11 mouse cellular contexts compared by ENCODE assay signal in genomic region chr16:91084307-91085238, GRCm38 (mm10). TPM values are rescaled to one million over a fixed set of nuclear protein-coding genes. Genes with fewer than 3 reads are reported as not detected.
DNase-seq lines count a peak whose midpoint lies in the region; ATAC-seq lines count a peak whose summit lies in the region.
"Had no signal": no experiment of that assay in that cellular context is flagged by ENCODE, and none has a peak within 500 bp of the region (broad histone marks: within the 10 kb centered on the region; RNA-seq: fewer than 3 reads in every experiment).

No protein-coding gene starts in this region.

- no peak for ATAC-seq in embryonic facial prominence, embryonic 13.5 days (ENCODE audit: insufficient number of reproducible peaks, insufficient read depth, low FRiP score, low TSS enrichment, low read depth)
- ATAC-seq in embryonic facial prominence, embryonic 14.5 days (ENCODE audit: low read depth): no peak
- ATAC-seq: Patski had no signal

- H3K27me3 ChIP-seq in embryonic facial prominence, embryonic 13.5 days: peaks cover 25% of the 10 kb centered on the region
- peaks cover 17% of the 10 kb centered on the region; the same call in 1 of the 2 replicates for H3K27me3 ChIP-seq in embryonic facial prominence, embryonic 10.5 days (replicated peaks; ENCODE audit: low read depth, poor library complexity, severe bottlenecking)
- H3K27me3 ChIP-seq in embryonic facial prominence, embryonic 14.5 days (replicated peaks; ENCODE audit: control insufficient read depth, insufficient read depth, low read length): no peaks in the 10 kb centered on the region

- 61% methylated on average over 21 of the region's 21 CpGs for WGBS in embryonic facial prominence, embryonic 13.5 days
- WGBS in embryonic facial prominence, embryonic 10.5 days: 88% methylated on average over 21 of the region's 21 CpGs
- 68% methylated on average over 21 of the region's 21 CpGs for WGBS in embryonic facial prominence, embryonic 14.5 days

- peak overlapping the region; percentile 37 for H3K4me2 ChIP-seq in embryonic facial prominence, embryonic 13.5 days
- peak overlapping the region; percentile 27 for H3K4me2 ChIP-seq in embryonic facial prominence, embryonic 14.5 days (ENCODE audit: low read depth, low read length)
- H3K4me2 ChIP-seq: kidney, embryonic 15.5 days had no signal

- no peaks in the 10 kb centered on the region for H3K36me3 ChIP-seq in embryonic facial prominence, embryonic 13.5 days
- no peaks in the 10 kb centered on the region for H3K36me3 ChIP-seq in embryonic facial prominence, embryonic 10.5 days (replicated peaks)
- no peaks in the 10 kb centered on the region for H3K36me3 ChIP-seq in embryonic facial prominence, embryonic 14.5 days (ENCODE audit: control insufficient read depth, insufficient read depth, low read length)
- H3K36me3 ChIP-seq: kidney, embryonic 15.5 days had no signal

- peak overlapping the region; percentile 58 for H3K27ac ChIP-seq in embryonic facial prominence, embryonic 13.5 days
- no peak overlapping the region for H3K27ac ChIP-seq in embryonic facial prominence, embryonic 10.5 days (replicated peaks)
- no peak overlapping the region for H3K27ac ChIP-seq in embryonic facial prominence, embryonic 14.5 days (replicated peaks; ENCODE audit: low read depth, low read length)
- H3K27ac ChIP-seq: kidney, embryonic 15.5 days had no signal

- H3K9me3 ChIP-seq in embryonic facial prominence, embryonic 13.5 days: no peaks in the 10 kb centered on the region
- H3K9me3 ChIP-seq in embryonic facial prominence, embryonic 10.5 days: no peaks in the 10 kb centered on the region
- H3K9me3 ChIP-seq in embryonic facial prominence, embryonic 14.5 days (ENCODE audit: control insufficient read depth, low read length): no peaks in the 10 kb centered on the region
- H3K9me3 ChIP-seq: kidney, embryonic 15.5 days had no signal

- DNase-seq in embryonic facial prominence, embryonic 10.5 days (ENCODE audit: low spot score): no peak
- peak; percentile 49 to 62 for DNase-seq in layer of hippocampus, postnatal 10 days (ENCODE audit: low spot score in 2 of 2)
- DNase-seq in layer of hippocampus, adult 8-10 months (ENCODE audit: low spot score in 2 of 2): no peak
- peak; percentile 33 to 53 for DNase-seq in adrenal gland, postnatal 36 days
- no peak for DNase-seq in embryonic facial prominence, embryonic 14.5 days (ENCODE audit: low spot score)
- no peak for DNase-seq in spleen, adult 12 weeks (ENCODE audit: low spot score)
- no peak for DNase-seq in embryo, embryonic 10.5 days (ENCODE audit: low spot score)
- DNase-seq: gastrocnemius, postnatal 25 days had no signal

- peaks cover 14% of the 10 kb centered on the region for H3K4me1 ChIP-seq in embryonic facial prominence, embryonic 13.5 days
- H3K4me1 ChIP-seq in embryonic facial prominence, embryonic 10.5 days: peaks cover 4% of the 10 kb centered on the region; the same call in 1 of the 2 replicates
- 0 out of 2 replicates have a peak, but pooled peaks cover 4% of the 10 kb centered on the region for H3K4me1 ChIP-seq in embryonic facial prominence, embryonic 14.5 days (ENCODE audit: control insufficient read depth, insufficient read depth, low read length)
- H3K4me1 ChIP-seq: kidney, embryonic 15.5 days had no signal

- H3K4me3 ChIP-seq in embryonic facial prominence, embryonic 13.5 days: no peak overlapping the region
- no peak overlapping the region for H3K4me3 ChIP-seq in embryonic facial prominence, embryonic 10.5 days
- H3K4me3 ChIP-seq in embryonic facial prominence, embryonic 14.5 days (ENCODE audit: low read depth, low read length): no peak overlapping the region
- H3K4me3 ChIP-seq: kidney, embryonic 15.5 days had no signal

- H3K9ac ChIP-seq in embryonic facial prominence, embryonic 13.5 days: no peak overlapping the region
- no peak overlapping the region for H3K9ac ChIP-seq in embryonic facial prominence, embryonic 14.5 days (ENCODE audit: low read depth, low read length)
- H3K9ac ChIP-seq: kidney, embryonic 15.5 days had no signal

RNA-seq across cellular contexts. Expression of gene 4932438H23Rik, which starts 10.3 kb away (rescaled TPM):
- 0.17 TPM in 1 of 2 replicates, not detected in the other for polyA plus RNA-seq in embryonic facial prominence, embryonic 13.5 days (2015; fragmentation: Nextera tagmentation; extraction: Ambion mirVana)
- 0.15 TPM in 1 of 2 replicates, not detected in the other for polyA plus RNA-seq in embryonic facial prominence, embryonic 10.5 days (2016; fragmentation: Nextera tagmentation; extraction: Ambion mirVana)
- 1 to 10 TPM; 1.3 to 1.4 TPM for total RNA-seq in layer of hippocampus, postnatal 10 days (2021)
- 1 to 10 TPM; 1.1 to 2.8 (median 2.1) TPM for total RNA-seq in layer of hippocampus, adult 8-10 months (2022)
- not detected for total RNA-seq in adrenal gland, postnatal 36 days (2021)
- 0.49 and 0.72 TPM in 2 replicates for polyA plus RNA-seq in embryonic facial prominence, embryonic 14.5 days (2014; fragmentation: Nextera tagmentation; extraction: Ambion mirVana)
- polyA plus RNA-seq: Patski had no signal

RNA-seq across cellular contexts. Expression of gene Paxbp1, which starts 40.2 kb away (rescaled TPM):
- polyA plus RNA-seq in embryonic facial prominence, embryonic 13.5 days (2015; fragmentation: Nextera tagmentation; extraction: Ambion mirVana): 71.6 and 76.4 TPM in 2 replicates
- 66.9 and 79.2 TPM in 2 replicates for polyA plus RNA-seq in embryonic facial prominence, embryonic 10.5 days (2016; fragmentation: Nextera tagmentation; extraction: Ambion mirVana)
- total RNA-seq in layer of hippocampus, postnatal 10 days (2021): 10 to 100 TPM; 69.9 to 89.4 TPM
- 10 to 100 TPM; 57.5 to 84.8 (median 69.6) TPM for total RNA-seq in layer of hippocampus, adult 8-10 months (2022)
- 10 to 100 TPM; 44.3 to 62.3 TPM for total RNA-seq in adrenal gland, postnatal 36 days (2021)
- 51.8 and 58.2 TPM in 2 replicates for polyA plus RNA-seq in embryonic facial prominence, embryonic 14.5 days (2014; fragmentation: Nextera tagmentation; extraction: Ambion mirVana)

Comparison
In these comparisons a context has a peak if more than half of its experiments do, and no peak if none do; other contexts are left out.
1. DNase-seq: peak in layer of hippocampus, postnatal 10 days (2 of 2) and adrenal gland, postnatal 36 days (2 of 2); none in embryonic facial prominence, embryonic 10.5 days (single experiment), layer of hippocampus, adult 8-10 months (0 of 2), embryonic facial prominence, embryonic 14.5 days (single experiment), spleen, adult 12 weeks (single experiment) and embryo, embryonic 10.5 days (single experiment).